Mouse (Mus musculus) megakaryocyte, adult 5-6 weeks (primary cell): ENCODE measurements around the gene 1500009C09Rik. TPM values are rescaled to one million over a fixed set of nuclear protein-coding genes. Genes with fewer than 3 reads are reported as not detected.

ENCODE experiments used
- ATAC-seq: 2 replicates; pipeline ENCODE4 v1.8.0; 2016; ENCODE audit warnings: mild to moderate bottlenecking, inconsistent platforms; ENCODE audit not compliant: poor library complexity, severe bottlenecking
- total RNA-seq, 2 experiments: library from RNA; stranded (forward) in 1 of 2; stranded (reverse) in 1 of 2; fragments of 153-499, 151-499 nt in 1 of 2; fragments of 221-1000, 200-1000 nt in 1 of 2; gene quantifications; 2 replicates each; pipeline versions ENCODE4 v1.2.3 to v1.2.4; 2015 to 2017

The 1500009C09Rik gene
- total RNA-seq, 2 experiments from 2014 or later, result not detected

GRCm38 (mm10) chr15:82308416-82308815 lies 56.2 kb downstream of the 1500009C09Rik start:
- no peak for ATAC-seq

Other genes with a start within 250 kb of the 1500009C09Rik start
- gene Desi1, start 218.5 kb upstream of the 1500009C09Rik start, total RNA-seq (2015), result 19.1 and 26.3 TPM in 2 replicates
- 2.6 and 3.9 TPM in 2 replicates for gene Desi1, start 218.5 kb upstream of the 1500009C09Rik start, total RNA-seq (2017)
- 104 and 106 TPM in 2 replicates for gene Snu13, start 204.8 kb upstream of the 1500009C09Rik start, total RNA-seq (2015)
- gene Snu13, start 204.8 kb upstream of the 1500009C09Rik start, total RNA-seq (2017), result 79.1 and 80.3 TPM in 2 replicates
- gene 4930407I10Rik, start 193.2 kb upstream of the 1500009C09Rik start, total RNA-seq (2015), result not detected in 2 replicates
- not detected in 2 replicates for gene 4930407I10Rik, start 193.2 kb upstream of the 1500009C09Rik start, total RNA-seq (2017)
- not detected in 2 replicates for gene Mei1, start 182.4 kb upstream of the 1500009C09Rik start, total RNA-seq (2015)
- gene Mei1, start 182.4 kb upstream of the 1500009C09Rik start, total RNA-seq (2017), result not detected in 2 replicates
- 7.8 and 8.8 TPM in 2 replicates for gene Ccdc134, start 124.5 kb upstream of the 1500009C09Rik start, total RNA-seq (2015)
- gene Ccdc134, start 124.5 kb upstream of the 1500009C09Rik start, total RNA-seq (2017), result 22.6 and 23.5 TPM in 2 replicates
- gene Srebf2, start 105.2 kb upstream of the 1500009C09Rik start, total RNA-seq (2015), result 39.0 and 40.7 TPM in 2 replicates
- 39.8 and 40.7 TPM in 2 replicates for gene Srebf2, start 105.2 kb upstream of the 1500009C09Rik start, total RNA-seq (2017)
- gene Shisa8, start 39.6 kb upstream of the 1500009C09Rik start, total RNA-seq (2015), result 0.14 TPM in 1 of 2 replicates, not detected in the other
- gene Shisa8, start 39.6 kb upstream of the 1500009C09Rik start, total RNA-seq (2017), result not detected in 2 replicates
- gene Tnfrsf13c, start 28.0 kb upstream of the 1500009C09Rik start, total RNA-seq (2015), result 1.8 and 2.7 TPM in 2 replicates
- gene Tnfrsf13c, start 28.0 kb upstream of the 1500009C09Rik start, total RNA-seq (2017), result 1.0 and 1.5 TPM in 2 replicates
- gene Cenpm, start 7.6 kb upstream of the 1500009C09Rik start, total RNA-seq (2015), result 20.3 and 32.9 TPM in 2 replicates
- gene Cenpm, start 7.6 kb upstream of the 1500009C09Rik start, total RNA-seq (2017), result 10.0 and 19.5 TPM in 2 replicates
- gene Sept3, start 22.5 kb downstream of the 1500009C09Rik start, total RNA-seq (2015), result 0.11 TPM in 1 of 2 replicates, not detected in the other
- gene Sept3, start 22.5 kb downstream of the 1500009C09Rik start, total RNA-seq (2017), result 0.08 TPM in 1 of 2 replicates, not detected in the other
- gene Wbp2nl, start 46.6 kb downstream of the 1500009C09Rik start, total RNA-seq (2015), result 0.22 TPM in 1 of 2 replicates, not detected in the other
- not detected in 2 replicates for gene Wbp2nl, start 46.6 kb downstream of the 1500009C09Rik start, total RNA-seq (2017)
- gene Naga, start 86.5 kb downstream of the 1500009C09Rik start, total RNA-seq (2015), result 159 and 162 TPM in 2 replicates
- 145 and 160 TPM in 2 replicates for gene Naga, start 86.5 kb downstream of the 1500009C09Rik start, total RNA-seq (2017)
- 2.4 and 2.7 TPM in 2 replicates for gene Pheta2, start 86.5 kb downstream of the 1500009C09Rik start, total RNA-seq (2015)
- gene Pheta2, start 86.5 kb downstream of the 1500009C09Rik start, total RNA-seq (2017), result 3.5 and 3.7 TPM in 2 replicates
- gene Smdt1, start 86.6 kb downstream of the 1500009C09Rik start, total RNA-seq (2015), result 226 and 229 TPM in 2 replicates
- 123 and 170 TPM in 2 replicates for gene Smdt1, start 86.6 kb downstream of the 1500009C09Rik start, total RNA-seq (2017)
- 254 and 294 TPM in 2 replicates for gene Ndufa6, start 101.9 kb downstream of the 1500009C09Rik start, total RNA-seq (2015)
- 138 and 158 TPM in 2 replicates for gene Ndufa6, start 101.9 kb downstream of the 1500009C09Rik start, total RNA-seq (2017)
- gene Cyp2d22, start 127.9 kb downstream of the 1500009C09Rik start, total RNA-seq (2015), result 0.39 TPM in 1 of 2 replicates, not detected in the other
- 0.37 TPM in 1 of 2 replicates, not detected in the other for gene Cyp2d22, start 127.9 kb downstream of the 1500009C09Rik start, total RNA-seq (2017)
- not detected in 2 replicates for gene Cyp2d11, start 141.6 kb downstream of the 1500009C09Rik start, total RNA-seq (2015)
- not detected in 2 replicates for gene Cyp2d11, start 141.6 kb downstream of the 1500009C09Rik start, total RNA-seq (2017)
- gene Cyp2d10, start 154.8 kb downstream of the 1500009C09Rik start, total RNA-seq (2015), result not detected in 2 replicates
- not detected in 2 replicates for gene Cyp2d10, start 154.8 kb downstream of the 1500009C09Rik start, total RNA-seq (2017)
- not detected in 2 replicates for gene Cyp2d9, start 181.0 kb downstream of the 1500009C09Rik start, total RNA-seq (2015)
- gene Cyp2d9, start 181.0 kb downstream of the 1500009C09Rik start, total RNA-seq (2017), result not detected in 2 replicates